Mouse (Mus musculus) lung, postnatal 0 days (tissue): ENCODE measurements around the gene Islr2. TPM values are rescaled to one million over a fixed set of nuclear protein-coding genes. Genes with fewer than 3 reads are reported as not detected.

Experiments used
- ATAC-seq: fragments of 200-750 bp; cut with Nextera tagmentation; 2 replicates; pipeline ENCODE4 v1.8.0; 2017; ENCODE audit warnings: moderate library complexity
- DNase-seq: peaks from one replicate; pipeline ENCODE4 v3.0.0-alpha.2; 2016; ENCODE audit warnings: low spot score
- H3K27ac ChIP-seq: fragments of 300-500 bp; sonication (generic); 2 replicates; pipeline ENCODE4 v1.5.1; 2014; ENCODE audit warnings: antibody characterized with exemption, mild to moderate bottlenecking, low read length, mixed read lengths
- H3K27me3 ChIP-seq: fragments of 300-500 bp; sonication (generic); replicated peaks from 2 replicates; pipeline ENCODE4 v1.6.1; 2014; ENCODE audit warnings: low read length, mixed read lengths; ENCODE audit not compliant: insufficient read depth
- H3K36me3 ChIP-seq: fragments of 300-500 bp; sonication (generic); 2 replicates; pipeline ENCODE4 v1.6.1; 2014; ENCODE audit warnings: low read length, mixed read lengths; ENCODE audit not compliant: insufficient read depth
- H3K4me1 ChIP-seq: fragments of 300-500 bp; sonication (generic); 2 replicates; pipeline ENCODE4 v1.6.1; 2014; ENCODE audit warnings: antibody characterized with exemption, low read depth, low read length, mixed read lengths; ENCODE audit not compliant: insufficient read depth
- H3K4me2 ChIP-seq: fragments of 300-500 bp; sonication (generic); replicated peaks from 2 replicates; pipeline ENCODE4 v1.6.1; 2014; ENCODE audit warnings: low read depth, mild to moderate bottlenecking, low read length, moderate library complexity, mixed read lengths
- H3K4me3 ChIP-seq: fragments of 300-500 bp; sonication (generic); 2 replicates; pipeline ENCODE4 v1.5.1; 2014; ENCODE audit warnings: low read depth, low read length
- H3K9ac ChIP-seq: fragments of 300-500 bp; sonication (generic); replicated peaks from 2 replicates; pipeline ENCODE4 v1.6.1; 2014; ENCODE audit warnings: low read depth, mild to moderate bottlenecking
- H3K9me3 ChIP-seq: fragments of 300-500 bp; sonication (generic); 2 replicates; pipeline ENCODE4 v1.6.1; 2016; ENCODE audit warnings: low read length, mixed read lengths
- CTCF ChIP-seq: IDR thresholded peaks from 2 replicates; pipeline ENCODE4 v1.5.1; 2016; ENCODE audit warnings: antibody characterized with exemption, mild to moderate bottlenecking
- EP300 ChIP-seq: IDR thresholded peaks from 2 replicates; pipeline ENCODE4 v1.6.1; 2016; ENCODE audit warnings: antibody characterized with exemption, mild to moderate bottlenecking, control low read depth
- WGBS: fragments of 180-500 bp; shearing (Covaris S2); extraction: QIAGEN DNeasy Blood & Tissue Kit; methylation state at CpG from one replicate; pipeline ENCODE4 v1.1.7; 2014; 5-methylcytosine and 5-hydroxymethylcytosine counted together
- polyA plus RNA-seq: library from polyadenylated mRNA; unstranded; fragments of >200 nt; fragmentation: Nextera tagmentation; extraction: Ambion mirVana; gene quantifications from 2 replicates; pipeline ENCODE4 v1.2.1, GENCODE M21; 2015

The Islr2 gene
- polyA plus RNA-seq, 1 experiment from 2014 or later, result not detected

GRCm38 (mm10) chr9:58241780-58242485, 37.8 kb upstream of the Islr2 start:
- Histone ChIP-seq H3K4me2 (no peak overlapping the region), H3K9me3 (no peaks in the 10 kb centered on the region), H3K4me3 (no peak overlapping the region), H3K27ac (peak overlapping the region; percentile 4; the same call in 1 of the 2 replicates), H3K9ac (no peak overlapping the region), H3K27me3 (no peaks in the 10 kb centered on the region), H3K36me3 (no peaks in the 10 kb centered on the region), H3K4me1 (peaks cover 4% of the 10 kb centered on the region; the same call in 1 of the 2 replicates)
- ATAC-seq, result peak; percentile 79
- WGBS, result 40% methylated on average over 9 of the region's 9 CpGs
- TF ChIP-seq CTCF (no peak), EP300 (no peak)
- peak; percentile 81 for DNase-seq

GRCm38 (mm10) chr9:58234502-58235015, 30.4 kb upstream of the Islr2 start:
- ATAC-seq, result no peak
- DNase-seq, result no peak
- Histone ChIP-seq H3K27ac (no peak overlapping the region), H3K9me3 (no peaks in the 10 kb centered on the region), H3K36me3 (peaks cover 18% of the 10 kb centered on the region), H3K4me2 (no peak overlapping the region), H3K27me3 (no peaks in the 10 kb centered on the region), H3K4me1 (no peaks in the 10 kb centered on the region), H3K9ac (no peak overlapping the region), H3K4me3 (no peak overlapping the region)
- no peak for TF ChIP-seq CTCF
- no peak for TF ChIP-seq EP300
- WGBS, result 95% methylated on average over 28 of the region's 28 CpGs

DNA sequence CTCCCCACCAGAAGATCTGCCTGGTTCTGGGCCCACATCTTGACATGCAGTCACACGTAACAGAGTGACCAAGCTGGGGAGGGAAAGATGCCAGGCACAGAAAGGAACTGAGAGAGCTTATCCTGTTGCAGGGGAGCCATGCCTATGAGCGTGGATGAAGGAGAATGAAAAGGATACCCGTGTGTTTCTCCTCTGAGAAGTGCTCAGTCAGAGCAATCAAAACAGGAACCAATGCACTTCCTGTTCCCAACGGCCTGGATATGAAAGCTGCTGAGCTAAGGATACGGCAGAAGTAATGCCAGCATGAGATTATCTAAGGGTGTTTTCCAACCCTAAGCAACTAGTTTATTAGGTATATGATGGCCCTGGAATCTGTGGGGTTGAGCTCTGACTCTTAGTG, 28.3 kb upstream of the Islr2 start:
- DNase-seq (no peak), ATAC-seq (no peak; the same call in 1 of the 2 replicates)
- H3K4me1 ChIP-seq, result no peaks in the 10 kb centered on the region
- no peaks in the 10 kb centered on the region for H3K27me3 ChIP-seq
- H3K27ac ChIP-seq, result peak overlapping the region; percentile 32
- H3K9ac ChIP-seq, result no peak overlapping the region
- H3K4me2 ChIP-seq, result no peak overlapping the region
- TF ChIP-seq CTCF (no peak), EP300 (no peak)
- H3K36me3 ChIP-seq, result peaks cover 30% of the 10 kb centered on the region
- WGBS, result 45% methylated on average over 5 of the region's 5 CpGs
- no peak overlapping the region for H3K4me3 ChIP-seq
- no peaks in the 10 kb centered on the region for H3K9me3 ChIP-seq

DNA sequence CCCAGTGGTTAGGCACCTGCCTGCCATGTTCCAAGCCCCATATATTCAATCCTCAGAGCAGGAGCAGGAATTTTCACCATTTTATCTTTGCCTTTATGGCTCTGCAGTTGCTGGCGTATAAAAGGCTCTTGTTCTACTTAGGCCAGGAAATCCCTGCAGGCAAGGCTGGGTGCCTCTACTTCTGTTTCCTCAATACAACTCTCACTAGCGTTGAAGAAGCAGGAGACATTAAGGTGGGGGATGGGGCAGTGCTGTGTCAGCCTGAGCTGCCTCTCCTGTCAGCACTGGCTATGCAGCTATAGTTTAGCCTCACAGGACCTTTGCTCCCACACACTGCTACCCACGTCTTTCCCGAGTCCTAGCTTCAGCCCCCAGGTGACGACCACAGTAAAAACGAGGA, 27.6 kb upstream of the Islr2 start:
- DNase-seq (no peak), ATAC-seq (no peak)
- Histone ChIP-seq H3K9me3 (no peaks in the 10 kb centered on the region), H3K9ac (no peak overlapping the region), H3K4me1 (no peaks in the 10 kb centered on the region), H3K27ac (peak overlapping the region; percentile 32), H3K4me2 (no peak overlapping the region), H3K36me3 (peaks cover 30% of the 10 kb centered on the region), H3K4me3 (no peak overlapping the region), H3K27me3 (no peaks in the 10 kb centered on the region)
- WGBS, result 51% methylated on average over 6 of the region's 6 CpGs
- TF ChIP-seq CTCF (no peak), EP300 (no peak)

GRCm38 (mm10) chr9:58228777-58229466, 24.8 kb upstream of the Islr2 start:
- ATAC-seq (no peak), DNase-seq (no peak)
- H3K27me3 ChIP-seq, result no peaks in the 10 kb centered on the region
- H3K9ac ChIP-seq, result no peak overlapping the region
- H3K4me3 ChIP-seq, result no peak overlapping the region
- TF ChIP-seq EP300 (no peak), CTCF (no peak)
- H3K9me3 ChIP-seq, result no peaks in the 10 kb centered on the region
- H3K4me2 ChIP-seq, result no peak overlapping the region
- WGBS, result 94% methylated on average over 9 of the region's 9 CpGs
- no peak overlapping the region for H3K27ac ChIP-seq
- peaks cover 24% of the 10 kb centered on the region for H3K36me3 ChIP-seq
- H3K4me1 ChIP-seq, result no peaks in the 10 kb centered on the region
